Mouse (Mus musculus) heart, adult 9 months (tissue): ENCODE measurements around the gene Socs1.
"Not testable (repeated sequence)": the region's sequence is repeated elsewhere in the genome, so short reads cannot be mapped to it uniquely, and the experiment has no call there.

Experiments
- DNase-seq, 2 experiments: peaks; one replicate each; pipeline ENCODE4 v3.0.0; 2022; ENCODE audit warnings: low spot score in 2 of 2

The Socs1 gene

GRCm38 (mm10) chr16:10785371-10786231 lies at the start of gene Socs1:
Gene Socs1 (minus strand): TSS chr16:10785536.
- peak; percentile 90 to 91 for DNase-seq

- DNase-seq, result no peak
These were observed 49.2 kb upstream of the Socs1 start for GRCm38 (mm10) chr16:10834542-10834910.

- DNase-seq, result no peak
These were observed 43.1 kb upstream of the Socs1 start for GRCm38 (mm10) chr16:10828461-10828805.

GRCm38 (mm10) chr16:10827766-10828460 lies 42.6 kb upstream of the Socs1 start:
- no peak for DNase-seq

GRCm38 (mm10) chr16:10827269-10827668 lies 41.9 kb upstream of the Socs1 start:
- no peak for DNase-seq

- no peak for DNase-seq
These were observed 40.5 kb upstream of the Socs1 start for GRCm38 (mm10) chr16:10825840-10826239.

- DNase-seq, result no peak
These were observed 39.2 kb upstream of the Socs1 start for GRCm38 (mm10) chr16:10824536-10824935.

- DNase-seq, result peak in 1 of 2 experiments; percentile 40
These were observed 36.1 kb upstream of the Socs1 start for GRCm38 (mm10) chr16:10821387-10821786.

- peak in 1 of 2 experiments; percentile 34 for DNase-seq
These were observed 34.6 kb upstream of the Socs1 start for GRCm38 (mm10) chr16:10819966-10820365.

- no peak for DNase-seq
These were observed 33.3 kb upstream of the Socs1 start for GRCm38 (mm10) chr16:10818579-10819135.

GRCm38 (mm10) chr16:10814864-10815263 lies 29.5 kb upstream of the Socs1 start:
- DNase-seq, result no peak

GRCm38 (mm10) chr16:10813726-10814125 lies 28.4 kb upstream of the Socs1 start:
- no peak for DNase-seq

- DNase-seq, result no peak
These were observed 27.6 kb upstream of the Socs1 start, which contains the start of gene Gm11172 for GRCm38 (mm10) chr16:10812865-10813371. Gene Gm11172 (plus strand): TSS chr16:10812915.

GRCm38 (mm10) chr16:10810376-10810775 lies 25.0 kb upstream of the Socs1 start:
- DNase-seq, result no peak

GRCm38 (mm10) chr16:10805789-10806527 lies 20.6 kb upstream of the Socs1 start, which contains the start of gene Prm1:
Gene Prm1 (minus strand): TSS chr16:10805839.
- no peak for DNase-seq

GRCm38 (mm10) chr16:10802420-10802819 lies 17.1 kb upstream of the Socs1 start:
- DNase-seq, result not testable (repeated sequence)

GRCm38 (mm10) chr16:10796034-10796433 lies 10.7 kb upstream of the Socs1 start, which contains the start of gene Prm2:
Gene Prm2 (minus strand): TSS chr16:10796134.
- DNase-seq, result no peak

GRCm38 (mm10) chr16:10790702-10791101 lies 5.4 kb upstream of the Socs1 start, which contains the start of gene Prm3:
Gene Prm3 (minus strand): TSS chr16:10790914.
- DNase-seq, result no peak

GRCm38 (mm10) chr16:10788866-10789265 lies 3.5 kb upstream of the Socs1 start:
- DNase-seq, result no peak

- DNase-seq, result no peak
These were observed 2.9 kb upstream of the Socs1 start, which contains the start of gene Tnp2 for GRCm38 (mm10) chr16:10788271-10788670. Gene Tnp2 (minus strand): TSS chr16:10788660.

GRCm38 (mm10) chr16:10787548-10788058 lies 2.3 kb upstream of the Socs1 start:
- no peak for DNase-seq
